Mouse (Mus musculus): ENCODE measurements around the gene Megf11. TPM values are rescaled to one million over a fixed set of nuclear protein-coding genes. Genes with fewer than 3 reads are reported as not detected.

The Megf11 gene
- polyA plus RNA-seq, 1 experiment: 0.06 TPM

DNA sequence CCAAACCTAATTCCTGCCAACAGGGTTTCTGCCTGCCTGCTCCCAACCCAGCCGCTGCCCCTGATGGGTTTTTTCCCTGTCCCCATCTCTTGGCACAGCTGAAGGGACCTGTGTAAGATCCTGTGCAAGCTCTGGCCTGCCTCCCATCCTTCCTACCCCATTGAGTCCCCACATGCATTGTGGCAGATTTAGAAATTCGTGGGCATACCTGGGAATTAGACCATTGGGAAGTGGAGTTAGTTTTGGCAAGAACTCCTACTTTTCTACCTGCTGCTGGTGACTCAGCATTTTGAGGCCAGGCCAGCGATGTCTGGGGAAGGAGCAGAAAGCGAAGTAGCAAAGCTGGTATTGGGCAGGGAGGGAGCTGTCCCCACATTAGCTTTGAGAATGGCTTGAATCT, 102.0 kb downstream of the Megf11 start:
- Histone ChIP-seq H3ac (ENCODE audit: control insufficient read depth, insufficient read length) (no peak overlapping the region), H3K36me3 (ENCODE audit: control insufficient read depth, insufficient read depth) (no peaks in the 10 kb centered on the region), H3K4me3 (no peak overlapping the region), H3K4me2 (ENCODE audit: low read depth) (no peak overlapping the region), H3K79me2 (ENCODE audit: control insufficient read depth, insufficient read depth) (no peaks in the 10 kb centered on the region), H3K27me3 (ENCODE audit: control insufficient read depth, insufficient read depth, insufficient read length) (peaks cover 54% of the 10 kb centered on the region)
- TF ChIP-seq MYOD1 (IDR thresholded peaks at IDR 0.05; ENCODE audit: control insufficient read depth in 1 of 3, insufficient read length in 2 of 3, low read depth in 2 of 3) (no peak), POLR2A (IDR thresholded peaks at IDR 0.05; ENCODE audit: insufficient read length, low read depth) (no peak), TCF3 (IDR thresholded peaks at IDR 0.05; ENCODE audit: insufficient read length, low read depth) (no peak), USF1 (IDR thresholded peaks at IDR 0.05; ENCODE audit: low read depth) (no peak), MAX (IDR thresholded peaks at IDR 0.05; ENCODE audit: low read depth) (no peak), TCF12 (IDR thresholded peaks at IDR 0.05; ENCODE audit: insufficient read depth, poor library complexity, severe bottlenecking) (no peak), POLR2AphosphoS2 (IDR thresholded peaks at IDR 0.05; ENCODE audit: insufficient read length, low read depth) (no peak), MYOG (IDR thresholded peaks at IDR 0.05; ENCODE audit: control insufficient read depth in 1 of 3, insufficient read depth in 1 of 3, insufficient read length in 2 of 3, low read depth in 2 of 3) (no peak), REST (IDR thresholded peaks at IDR 0.05; ENCODE audit: insufficient read depth, insufficient read length) (no peak), E2F4 (IDR thresholded peaks at IDR 0.05; ENCODE audit: insufficient read depth) (no peak), SRF (IDR thresholded peaks at IDR 0.05; ENCODE audit: control insufficient read depth, insufficient read length, low read depth) (no peak), CEBPB (IDR thresholded peaks at IDR 0.05; ENCODE audit: insufficient read depth, poor library complexity, severe bottlenecking) (no peak)

DNA sequence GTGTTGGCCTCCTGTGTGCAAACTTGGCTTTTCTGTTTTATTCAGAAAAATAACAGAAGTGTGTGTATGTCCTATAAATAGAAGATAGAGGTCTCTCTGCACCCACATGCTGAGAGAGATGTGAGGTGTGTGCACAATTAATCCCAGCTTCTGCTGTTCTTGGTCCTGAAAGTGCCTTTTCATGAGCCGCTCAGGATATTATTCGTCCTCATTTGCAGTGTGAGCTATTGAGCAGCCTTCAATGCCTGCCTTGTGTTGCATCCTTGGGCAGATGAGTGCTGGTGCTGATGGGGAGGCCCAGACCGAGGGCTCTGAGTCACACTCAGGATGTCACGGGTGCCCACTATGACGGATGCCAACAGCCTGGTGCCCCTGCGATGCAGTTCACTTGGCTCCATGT, 109.2 kb downstream of the Megf11 start:
- Histone ChIP-seq H3K27me3 (ENCODE audit: control insufficient read depth, insufficient read depth, insufficient read length) (peaks cover 14% of the 10 kb centered on the region), H3ac (ENCODE audit: control insufficient read depth, insufficient read length) (no peak overlapping the region), H3K4me3 (no peak overlapping the region), H3K36me3 (ENCODE audit: control insufficient read depth, insufficient read depth) (no peaks in the 10 kb centered on the region), H3K4me2 (ENCODE audit: low read depth) (no peak overlapping the region), H3K79me2 (ENCODE audit: control insufficient read depth, insufficient read depth) (no peaks in the 10 kb centered on the region)
- TF ChIP-seq MYOD1 (IDR thresholded peaks at IDR 0.05; ENCODE audit: control insufficient read depth in 1 of 3, insufficient read length in 2 of 3, low read depth in 2 of 3) (no peak), USF1 (IDR thresholded peaks at IDR 0.05; ENCODE audit: low read depth) (no peak), CEBPB (IDR thresholded peaks at IDR 0.05; ENCODE audit: insufficient read depth, poor library complexity, severe bottlenecking) (no peak), E2F4 (IDR thresholded peaks at IDR 0.05; ENCODE audit: insufficient read depth) (no peak), MYOG (IDR thresholded peaks at IDR 0.05; ENCODE audit: control insufficient read depth in 1 of 3, insufficient read depth in 1 of 3, insufficient read length in 2 of 3, low read depth in 2 of 3) (no peak), SRF (IDR thresholded peaks at IDR 0.05; ENCODE audit: control insufficient read depth, insufficient read length, low read depth) (no peak), REST (IDR thresholded peaks at IDR 0.05; ENCODE audit: insufficient read depth, insufficient read length) (no peak), MAX (IDR thresholded peaks at IDR 0.05; ENCODE audit: low read depth) (no peak), POLR2AphosphoS2 (IDR thresholded peaks at IDR 0.05; ENCODE audit: insufficient read length, low read depth) (no peak), POLR2A (IDR thresholded peaks at IDR 0.05; ENCODE audit: insufficient read length, low read depth) (no peak), TCF3 (IDR thresholded peaks at IDR 0.05; ENCODE audit: insufficient read length, low read depth) (no peak), TCF12 (IDR thresholded peaks at IDR 0.05; ENCODE audit: insufficient read depth, poor library complexity, severe bottlenecking) (no peak)

DNA sequence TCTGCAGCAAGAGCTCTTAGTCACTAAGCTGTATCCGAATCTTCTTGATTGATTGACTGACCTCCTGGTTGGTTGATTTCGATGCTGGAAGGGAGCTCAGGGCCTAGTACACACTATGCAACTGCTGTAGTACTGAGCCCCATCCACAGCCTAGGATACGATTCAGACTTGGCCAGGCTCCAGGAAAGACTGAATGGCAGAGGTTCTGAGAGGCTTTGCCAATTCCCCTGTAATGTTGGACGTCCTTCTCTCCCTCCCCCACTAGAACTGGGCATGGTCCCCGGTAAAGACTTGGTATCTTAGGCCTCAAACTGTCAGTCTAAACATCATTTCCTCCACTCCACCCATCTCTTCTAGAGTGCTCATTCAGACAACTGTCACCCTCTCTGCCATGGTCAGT, 113.5 kb downstream of the Megf11 start:
- Histone ChIP-seq H3K4me3 (no peak overlapping the region), H3K79me2 (ENCODE audit: control insufficient read depth, insufficient read depth) (no peaks in the 10 kb centered on the region), H3K27me3 (ENCODE audit: control insufficient read depth, insufficient read depth, insufficient read length) (peaks cover 26% of the 10 kb centered on the region), H3ac (ENCODE audit: control insufficient read depth, insufficient read length) (no peak overlapping the region), H3K4me2 (ENCODE audit: low read depth) (no peak overlapping the region), H3K36me3 (ENCODE audit: control insufficient read depth, insufficient read depth) (no peaks in the 10 kb centered on the region)
- no peak for TF ChIP-seq SRF (IDR thresholded peaks at IDR 0.05; ENCODE audit: control insufficient read depth, insufficient read length, low read depth)
- no peak for TF ChIP-seq POLR2A (IDR thresholded peaks at IDR 0.05; ENCODE audit: insufficient read length, low read depth)
- TF ChIP-seq USF1 (IDR thresholded peaks at IDR 0.05; ENCODE audit: low read depth): no peak
- TF ChIP-seq MYOG (IDR thresholded peaks at IDR 0.05; ENCODE audit: control insufficient read depth in 1 of 3, insufficient read depth in 1 of 3, insufficient read length in 2 of 3, low read depth in 2 of 3): no peak
- no peak for TF ChIP-seq MYOD1 (IDR thresholded peaks at IDR 0.05; ENCODE audit: control insufficient read depth in 1 of 3, insufficient read length in 2 of 3, low read depth in 2 of 3)
- no peak for TF ChIP-seq POLR2AphosphoS2 (IDR thresholded peaks at IDR 0.05; ENCODE audit: insufficient read length, low read depth)

DNA sequence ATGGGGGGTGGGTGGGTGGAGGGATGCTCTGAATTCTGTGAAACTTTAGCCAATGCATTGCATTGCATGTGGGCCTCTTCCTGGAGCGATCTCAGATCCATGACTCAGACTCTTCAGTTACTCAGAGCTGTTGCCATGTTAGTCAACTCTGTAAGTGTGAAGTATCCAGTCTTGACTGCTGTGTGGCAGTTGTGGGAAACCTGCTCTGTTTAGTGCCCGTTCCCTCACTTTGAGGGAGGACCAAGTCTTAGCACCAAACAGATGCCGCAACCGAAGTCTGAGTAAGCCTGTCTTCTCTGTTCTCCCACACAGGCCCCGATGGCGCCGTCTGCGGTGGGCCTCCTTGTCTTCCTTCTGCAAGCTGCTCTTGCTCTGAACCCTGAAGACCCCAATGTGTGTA, 115.8 kb downstream of the Megf11 start:
- H3K4me3 ChIP-seq: no peak overlapping the region

More for the DNA sequence above, 115.8 kb downstream of the Megf11 start:
- no peak overlapping the region for H3ac ChIP-seq (ENCODE audit: control insufficient read depth, insufficient read length)
- TF ChIP-seq MAX (IDR thresholded peaks at IDR 0.05; ENCODE audit: low read depth) (no peak), SRF (IDR thresholded peaks at IDR 0.05; ENCODE audit: control insufficient read depth, insufficient read length, low read depth) (no peak), CEBPB (IDR thresholded peaks at IDR 0.05; ENCODE audit: insufficient read depth, poor library complexity, severe bottlenecking) (no peak), TCF12 (IDR thresholded peaks at IDR 0.05; ENCODE audit: insufficient read depth, poor library complexity, severe bottlenecking) (no peak), E2F4 (IDR thresholded peaks at IDR 0.05; ENCODE audit: insufficient read depth) (no peak), MYOG (IDR thresholded peaks at IDR 0.05; ENCODE audit: control insufficient read depth in 1 of 3, insufficient read depth in 1 of 3, insufficient read length in 2 of 3, low read depth in 2 of 3) (no peak), USF1 (IDR thresholded peaks at IDR 0.05; ENCODE audit: low read depth) (no peak), REST (IDR thresholded peaks at IDR 0.05; ENCODE audit: insufficient read depth, insufficient read length) (no peak), TCF3 (IDR thresholded peaks at IDR 0.05; ENCODE audit: insufficient read length, low read depth) (no peak), POLR2A (IDR thresholded peaks at IDR 0.05; ENCODE audit: insufficient read length, low read depth) (no peak), POLR2AphosphoS2 (IDR thresholded peaks at IDR 0.05; ENCODE audit: insufficient read length, low read depth) (no peak), MYOD1 (IDR thresholded peaks at IDR 0.05; ENCODE audit: control insufficient read depth in 1 of 3, insufficient read length in 2 of 3, low read depth in 2 of 3) (no peak)
- no peaks in the 10 kb centered on the region for H3K36me3 ChIP-seq (ENCODE audit: control insufficient read depth, insufficient read depth)
- H3K79me2 ChIP-seq (ENCODE audit: control insufficient read depth, insufficient read depth): no peaks in the 10 kb centered on the region
- H3K4me2 ChIP-seq (ENCODE audit: low read depth): no peak overlapping the region
- peaks cover 48% of the 10 kb centered on the region for H3K27me3 ChIP-seq (ENCODE audit: control insufficient read depth, insufficient read depth, insufficient read length)

Data from myocyte (in vitro differentiated cells).